Mouse (Mus musculus): Measurements from ENCODE around the gene Trim15.
"Not testable (repeated sequence)": the region's sequence is repeated elsewhere in the genome, so short reads cannot be mapped to it uniquely, and the experiment has no call there.

Trim15 gene

GRCm38 (mm10) chr17:36830470-36830869, 36.5 kb downstream of the Trim15 start:
- in situ Hi-C loops (cut with MboI, MseI), result no loop called here

- in situ Hi-C loops (cut with MboI, MseI), result no loop called here
These were observed 38.5 kb downstream of the Trim15 start for GRCm38 (mm10) chr17:36828488-36828887.

- in situ Hi-C loops (cut with MboI, MseI), result not testable (repeated sequence)
These were observed 41.0 kb downstream of the Trim15 start for GRCm38 (mm10) chr17:36826002-36826401.

- in situ Hi-C loops (cut with MboI, MseI), result no loop called here
These were observed 41.5 kb downstream of the Trim15 start for GRCm38 (mm10) chr17:36825525-36825924.

GRCm38 (mm10) chr17:36824005-36824404, 43.0 kb downstream of the Trim15 start:
- in situ Hi-C loops (cut with MboI, MseI), result no loop called here

- in situ Hi-C loops (cut with MboI, MseI), result no loop called here
These were observed 55.1 kb downstream of the Trim15 start, which contains the start of gene H2-M10.6 for GRCm38 (mm10) chr17:36811871-36812270. Gene H2-M10.6, plus strand, starts transcription at chr17:36812171.
